ENCODE assay signal across 22 mouse cellular contexts in genomic region chr1:155894382-155894781, GRCm38 (mm10).
DNase-seq lines count a peak whose midpoint lies in the region; ATAC-seq lines count a peak whose summit lies in the region.
"Had no signal": no experiment of that assay in that cellular context is flagged by ENCODE, and none has a peak within 500 bp of the region (broad histone marks: within the 10 kb centered on the region; RNA-seq: fewer than 3 reads in every experiment).

No protein-coding gene starts in this region.

- H3K27ac ChIP-seq in liver, embryonic 13.5 days = no peak overlapping the region
- no peak overlapping the region for H3K27ac ChIP-seq in hindbrain, embryonic 12.5 days
- H3K27ac ChIP-seq: embryonic facial prominence, embryonic 10.5 days; embryonic facial prominence, embryonic 12.5 days; forebrain, embryonic 13.5 days; forebrain, embryonic 15.5 days had no signal

- DNase-seq in liver, embryonic 13.5 days = no peak
- no peak for DNase-seq in liver
- no peak for DNase-seq in heart, postnatal 14 days
- DNase-seq: adrenal gland, adult 2 months; adrenal gland, postnatal 10 days; adrenal gland, postnatal 25 days; B cell, adult 2 months; cerebellum, adult 11 months; cerebellum, adult 18-20 months; cerebellum, adult 8-10 months; cerebellum, adult 9-11 months; cerebellum, postnatal 14 days; cerebellum, postnatal 36 days; forebrain, postnatal 0 days had no signal

- H3K4me2 ChIP-seq in liver, embryonic 13.5 days = no peak overlapping the region
- H3K4me2 ChIP-seq in hindbrain, embryonic 12.5 days (replicated peaks) = no peak overlapping the region
- H3K4me2 ChIP-seq: embryonic facial prominence, embryonic 12.5 days; forebrain, embryonic 13.5 days; forebrain, embryonic 15.5 days had no signal

- H3K4me1 ChIP-seq in liver, embryonic 13.5 days (replicated peaks) = peaks cover 5% of the 10 kb centered on the region; the same call in 1 of the 2 replicates
- no peaks in the 10 kb centered on the region for H3K4me1 ChIP-seq in hindbrain, embryonic 12.5 days
- H3K4me1 ChIP-seq: embryonic facial prominence, embryonic 10.5 days; embryonic facial prominence, embryonic 12.5 days; forebrain, embryonic 13.5 days; forebrain, embryonic 15.5 days had no signal

- H3K27me3 ChIP-seq in liver, embryonic 13.5 days = no peaks in the 10 kb centered on the region
- H3K27me3 ChIP-seq in hindbrain, embryonic 12.5 days = no peaks in the 10 kb centered on the region
- H3K27me3 ChIP-seq: CH12.LX; embryonic facial prominence, embryonic 12.5 days; forebrain, embryonic 13.5 days; forebrain, embryonic 15.5 days had no signal

- intact Hi-C loops in heart, postnatal 14 days (cut with DNase I) = no loop called here

- WGBS in liver, embryonic 13.5 days (ENCODE audit: insufficient replicate concordance) = 60% methylated on average over 10 of the region's 10 CpGs
- WGBS in hindbrain, embryonic 12.5 days = 96% methylated on average over 10 of the region's 10 CpGs

- peak; percentile 41; the same call in 1 of the 2 replicates for ATAC-seq in liver, embryonic 13.5 days (ENCODE audit: low read depth)
- ATAC-seq in megakaryocyte progenitor cell, adult 5-6 weeks (replicated peaks; ENCODE audit: poor library complexity) = peak; percentile 69
- no peak for ATAC-seq in hindbrain, embryonic 12.5 days (ENCODE audit: low FRiP score)
- ATAC-seq: CD4-positive, CD25-positive, alpha-beta regulatory T cell, adult 4 months; forebrain, embryonic 13.5 days; forebrain, embryonic 15.5 days; forebrain, postnatal 0 days had no signal

- no peak overlapping the region for H3K9ac ChIP-seq in liver, embryonic 13.5 days
- no peak overlapping the region for H3K9ac ChIP-seq in hindbrain, embryonic 12.5 days
- H3K9ac ChIP-seq: embryonic facial prominence, embryonic 12.5 days; forebrain, embryonic 13.5 days; forebrain, embryonic 15.5 days; forebrain, postnatal 0 days had no signal

- H3K36me3 ChIP-seq in liver, embryonic 13.5 days = peaks cover 73% of the 10 kb centered on the region
- H3K36me3 ChIP-seq in hindbrain, embryonic 12.5 days = peaks cover 66% of the 10 kb centered on the region

- no peak overlapping the region for H3K4me3 ChIP-seq in liver, embryonic 13.5 days (replicated peaks)
- no peak overlapping the region for H3K4me3 ChIP-seq in hindbrain, embryonic 12.5 days
- H3K4me3 ChIP-seq: embryonic facial prominence, embryonic 10.5 days; embryonic facial prominence, embryonic 12.5 days; forebrain, embryonic 13.5 days; forebrain, embryonic 15.5 days had no signal

- H3K9me3 ChIP-seq in liver, embryonic 13.5 days (replicated peaks) = 0 out of 2 replicates have a peak, but pooled peaks cover 5% of the 10 kb centered on the region
- no peaks in the 10 kb centered on the region for H3K9me3 ChIP-seq in hindbrain, embryonic 12.5 days (replicated peaks)
- H3K9me3 ChIP-seq: embryonic facial prominence, embryonic 10.5 days; embryonic facial prominence, embryonic 12.5 days; forebrain, embryonic 13.5 days; forebrain, embryonic 15.5 days had no signal
